Mouse (Mus musculus): Measurements from ENCODE around the gene C1qa. TPM values are rescaled to one million over a fixed set of nuclear protein-coding genes. Genes with fewer than 3 reads are reported as not detected.

Gene C1qa
- polyA plus RNA-seq, 2 experiments = 27.9 to 40.1 TPM

- Histone ChIP-seq H3K9me3 (ENCODE audit: control insufficient read depth, low read length) (no peaks in the 10 kb centered on the region), H3K4me2 (replicated peaks; ENCODE audit: low read depth, low read length, severe bottlenecking) (no peak overlapping the region), H3K9ac (ENCODE audit: low read depth, low read length, severe bottlenecking) (no peak overlapping the region), H3K27me3 (ENCODE audit: control insufficient read depth, insufficient read depth, low read length) (0 out of 2 replicates have a peak, but pooled peaks cover 9% of the 10 kb centered on the region), H3K27ac (replicated peaks; ENCODE audit: low read depth, low read length) (no peak overlapping the region), H3K4me3 (replicated peaks; ENCODE audit: low read length) (no peak overlapping the region), H3K4me1 (ENCODE audit: control insufficient read depth, insufficient read depth, low read length) (no peaks in the 10 kb centered on the region), H3K36me3 (ENCODE audit: control insufficient read depth, insufficient read depth, low read length) (no peaks in the 10 kb centered on the region)
- TF ChIP-seq POLR2A (IDR thresholded peaks at IDR 0.05; ENCODE audit: borderline replicate concordance, extremely low read depth, insufficient read depth, insufficient read length) = no peak
- DNase-seq (ENCODE audit: low spot score) (no peak), ATAC-seq (ENCODE audit: low FRiP score, low read depth) (no peak)
- 52% methylated on average over 20 of the region's 20 CpGs for WGBS
Observed at GRCm38 (mm10) chr4:136916359-136917164, 18.0 kb upstream of the C1qa start.

DNA sequence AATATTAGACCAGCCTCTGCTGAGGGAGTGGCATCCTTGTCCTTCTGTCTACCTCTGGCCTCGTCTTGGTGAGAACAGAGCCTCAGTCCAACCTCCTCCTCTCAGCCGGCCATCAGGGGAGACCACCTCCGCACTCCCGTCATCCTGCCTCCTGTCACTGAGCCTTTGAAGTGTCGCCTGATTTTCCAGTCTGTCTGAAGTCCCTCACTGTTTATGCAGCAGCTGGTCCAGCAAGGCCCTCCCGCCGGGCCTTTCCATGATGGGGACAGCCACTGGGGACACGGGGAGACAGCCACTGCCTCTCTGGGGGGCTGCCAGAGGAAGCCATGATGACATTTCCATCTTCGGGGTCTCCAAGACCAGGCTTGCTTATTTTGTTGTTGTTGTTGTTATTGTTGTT lies 14.2 kb upstream of the C1qa start:
- no peak overlapping the region for H3K9ac ChIP-seq (ENCODE audit: low read depth, low read length, severe bottlenecking)
- H3K9me3 ChIP-seq (ENCODE audit: control insufficient read depth, low read length) = no peaks in the 10 kb centered on the region
- no peak for TF ChIP-seq POLR2A (IDR thresholded peaks at IDR 0.05; ENCODE audit: borderline replicate concordance, extremely low read depth, insufficient read depth, insufficient read length)
- no peak overlapping the region for H3K4me2 ChIP-seq (replicated peaks; ENCODE audit: low read depth, low read length, severe bottlenecking)
- H3K4me3 ChIP-seq (replicated peaks; ENCODE audit: low read length) = no peak overlapping the region
- H3K27ac ChIP-seq (replicated peaks; ENCODE audit: low read depth, low read length) = no peak overlapping the region
- WGBS = 14% methylated on average over 9 of the region's 9 CpGs
- H3K27me3 ChIP-seq (ENCODE audit: control insufficient read depth, insufficient read depth, low read length) = peaks cover 35% of the 10 kb centered on the region
- no peaks in the 10 kb centered on the region for H3K4me1 ChIP-seq (ENCODE audit: control insufficient read depth, insufficient read depth, low read length)
- no peaks in the 10 kb centered on the region for H3K36me3 ChIP-seq (ENCODE audit: control insufficient read depth, insufficient read depth, low read length)
- DNase-seq (ENCODE audit: low spot score) (no peak), ATAC-seq (ENCODE audit: low FRiP score, low read depth) (no peak)

- Histone ChIP-seq H3K4me1 (ENCODE audit: control insufficient read depth, insufficient read depth, low read length) (no peaks in the 10 kb centered on the region), H3K9me3 (ENCODE audit: control insufficient read depth, low read length) (no peaks in the 10 kb centered on the region), H3K27me3 (ENCODE audit: control insufficient read depth, insufficient read depth, low read length) (peaks cover 36% of the 10 kb centered on the region), H3K9ac (ENCODE audit: low read depth, low read length, severe bottlenecking) (no peak overlapping the region), H3K36me3 (ENCODE audit: control insufficient read depth, insufficient read depth, low read length) (no peaks in the 10 kb centered on the region), H3K27ac (replicated peaks; ENCODE audit: low read depth, low read length) (no peak overlapping the region), H3K4me3 (replicated peaks; ENCODE audit: low read length) (no peak overlapping the region), H3K4me2 (replicated peaks; ENCODE audit: low read depth, low read length, severe bottlenecking) (no peak overlapping the region)
- WGBS = 37% methylated on average over 9 of the region's 9 CpGs
- TF ChIP-seq POLR2A (IDR thresholded peaks at IDR 0.05; ENCODE audit: borderline replicate concordance, extremely low read depth, insufficient read depth, insufficient read length) = no peak
- DNase-seq (ENCODE audit: low spot score) = no peak
- no peak for ATAC-seq (ENCODE audit: low FRiP score, low read depth)
Observed at GRCm38 (mm10) chr4:136911804-136912203, 13.2 kb upstream of the C1qa start.

DNA sequence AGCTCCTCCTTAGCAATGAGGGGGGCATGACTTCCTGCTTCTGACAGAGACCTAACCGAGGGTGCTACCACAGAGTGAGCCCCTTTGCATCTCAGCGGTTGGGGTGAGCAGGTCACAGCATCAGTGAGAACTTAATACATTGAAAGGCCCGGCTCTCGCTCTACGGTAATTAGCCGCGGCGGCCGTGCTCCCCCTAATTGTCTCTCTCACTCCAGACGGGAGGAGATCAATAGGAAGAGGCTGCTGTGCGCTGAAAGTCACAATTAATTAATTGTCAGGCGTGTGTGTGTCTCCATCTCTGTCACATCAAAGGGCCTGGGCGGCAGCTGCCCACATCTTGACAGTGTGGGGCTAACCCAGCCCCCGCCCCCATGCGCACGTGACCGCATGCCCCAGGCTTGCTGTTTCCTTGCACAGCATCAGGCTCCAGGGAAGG lies 12.6 kb upstream of the C1qa start:
- H3K4me2 ChIP-seq (replicated peaks; ENCODE audit: low read depth, low read length, severe bottlenecking) = no peak overlapping the region
- no peaks in the 10 kb centered on the region for H3K9me3 ChIP-seq (ENCODE audit: control insufficient read depth, low read length)
- H3K27ac ChIP-seq (replicated peaks; ENCODE audit: low read depth, low read length) = no peak overlapping the region
- ATAC-seq (ENCODE audit: low FRiP score, low read depth) (no peak), DNase-seq (ENCODE audit: low spot score) (no peak)
- TF ChIP-seq POLR2A (IDR thresholded peaks at IDR 0.05; ENCODE audit: borderline replicate concordance, extremely low read depth, insufficient read depth, insufficient read length) = no peak
- no peaks in the 10 kb centered on the region for H3K4me1 ChIP-seq (ENCODE audit: control insufficient read depth, insufficient read depth, low read length)
- H3K27me3 ChIP-seq (ENCODE audit: control insufficient read depth, insufficient read depth, low read length) = peaks cover 42% of the 10 kb centered on the region
- no peak overlapping the region for H3K9ac ChIP-seq (ENCODE audit: low read depth, low read length, severe bottlenecking)
- no peak overlapping the region for H3K4me3 ChIP-seq (replicated peaks; ENCODE audit: low read length)
- WGBS = under 1% methylated on average over 17 of the region's 17 CpGs
- H3K36me3 ChIP-seq (ENCODE audit: control insufficient read depth, insufficient read depth, low read length) = no peaks in the 10 kb centered on the region

GRCm38 (mm10) chr4:136907809-136908208 lies 9.2 kb upstream of the C1qa start:
- Histone ChIP-seq H3K27me3 (ENCODE audit: control insufficient read depth, insufficient read depth, low read length) (peaks cover 67% of the 10 kb centered on the region), H3K4me3 (replicated peaks; ENCODE audit: low read length) (no peak overlapping the region), H3K36me3 (ENCODE audit: control insufficient read depth, insufficient read depth, low read length) (no peaks in the 10 kb centered on the region), H3K27ac (replicated peaks; ENCODE audit: low read depth, low read length) (no peak overlapping the region), H3K4me2 (replicated peaks; ENCODE audit: low read depth, low read length, severe bottlenecking) (no peak overlapping the region), H3K9me3 (ENCODE audit: control insufficient read depth, low read length) (no peaks in the 10 kb centered on the region), H3K4me1 (ENCODE audit: control insufficient read depth, insufficient read depth, low read length) (no peaks in the 10 kb centered on the region), H3K9ac (ENCODE audit: low read depth, low read length, severe bottlenecking) (no peak overlapping the region)
- no peak for TF ChIP-seq POLR2A (IDR thresholded peaks at IDR 0.05; ENCODE audit: borderline replicate concordance, extremely low read depth, insufficient read depth, insufficient read length)
- no peak for DNase-seq (ENCODE audit: low spot score)
- no peak for ATAC-seq (ENCODE audit: low FRiP score, low read depth)

Data from limb, embryonic 14.5 days (tissue).